Mouse (Mus musculus): ENCODE data around the gene 1700011L22Rik. TPM values are rescaled to one million over a fixed set of nuclear protein-coding genes. Genes with fewer than 3 reads are reported as not detected.

1700011L22Rik gene
- polyA plus RNA-seq, 1 experiment from 2014 or later, result not detected

DNA sequence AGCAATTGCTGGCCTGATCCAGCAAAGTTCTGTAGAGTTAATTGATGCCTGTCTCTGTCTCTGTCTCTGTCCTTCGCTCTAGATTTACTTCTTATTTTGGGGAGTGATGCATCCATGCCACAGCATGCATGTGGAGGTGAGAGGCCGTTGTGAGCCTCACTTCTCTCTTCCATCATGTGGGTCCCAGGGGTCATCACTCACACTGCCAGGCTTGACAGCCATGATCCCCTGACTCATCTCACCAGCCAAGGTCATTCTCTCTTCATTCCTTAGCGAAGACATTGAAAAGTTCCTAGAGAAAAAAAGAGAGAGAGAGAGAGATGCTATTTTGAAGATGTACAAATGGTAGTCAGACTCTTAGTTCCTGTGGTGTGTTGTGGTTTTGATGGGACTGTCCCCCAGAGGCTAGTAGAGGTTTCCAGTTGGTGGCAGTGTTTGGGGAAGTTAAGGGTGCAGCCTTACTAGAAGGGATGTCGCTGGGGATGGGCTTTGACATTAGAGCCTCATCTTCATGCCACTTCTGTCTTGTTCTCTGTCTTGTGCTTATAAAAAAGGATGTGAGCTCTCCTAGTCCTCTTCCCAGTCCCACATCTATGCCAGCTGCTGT lies 87.1 kb downstream of the 1700011L22Rik start:
- peaks cover 12% of the 10 kb centered on the region; the same call in 1 of the 2 replicates for H3K36me3 ChIP-seq
- WGBS, result 85% methylated on average over 4 of the region's 4 CpGs

More for the DNA sequence above, 87.1 kb downstream of the 1700011L22Rik start:
- no peak for ATAC-seq (ENCODE audit: low FRiP score)
- Histone ChIP-seq H3K27me3 (no peaks in the 10 kb centered on the region), H3K4me3 (no peak overlapping the region), H3K9me3 (replicated peaks) (no peaks in the 10 kb centered on the region), H3K9ac (no peak overlapping the region), H3K27ac (no peak overlapping the region), H3K4me1 (peaks cover 17% of the 10 kb centered on the region), H3K4me2 (replicated peaks) (no peak overlapping the region)

Other genes with a start within 250 kb of the 1700011L22Rik start
- 14.2 and 15.2 TPM in 2 replicates for gene Zfp827, start 220.1 kb downstream of the 1700011L22Rik start, polyA plus RNA-seq (2016; fragmentation: Nextera tagmentation; extraction: Ambion mirVana)
- 16.5 and 17.0 TPM in 2 replicates for gene Mmaa, start 46.4 kb upstream of the 1700011L22Rik start, polyA plus RNA-seq (2016; fragmentation: Nextera tagmentation; extraction: Ambion mirVana)
- gene Smad1, start 150.9 kb upstream of the 1700011L22Rik start, polyA plus RNA-seq (2016; fragmentation: Nextera tagmentation; extraction: Ambion mirVana), result 76.9 and 82.3 TPM in 2 replicates

Data from hindbrain, embryonic 12.5 days (tissue).